Mouse (Mus musculus): Measurements from ENCODE around the gene Reg4.

Gene Reg4

GRCm38 (mm10) chr3:98221856-98222255, at the start of gene Reg4:
Reg4 (plus strand) TSS chr3:98222156.
- DNase-seq (ENCODE audit: low spot score) = no peak

- no peak for DNase-seq (ENCODE audit: low spot score)
These were observed 43.6 kb upstream of the Reg4 start for GRCm38 (mm10) chr3:98178340-98178739.

GRCm38 (mm10) chr3:98180805-98181204, 41.2 kb upstream of the Reg4 start:
- DNase-seq (ENCODE audit: low spot score) = peak; percentile 23

GRCm38 (mm10) chr3:98185163-98185714, 36.7 kb upstream of the Reg4 start:
- DNase-seq (ENCODE audit: low spot score) = no peak

GRCm38 (mm10) chr3:98187777-98188176, 34.2 kb upstream of the Reg4 start:
- no peak for DNase-seq (ENCODE audit: low spot score)

- DNase-seq (ENCODE audit: low spot score) = no peak
These were observed 24.0 kb upstream of the Reg4 start for GRCm38 (mm10) chr3:98197711-98198532.

- DNase-seq (ENCODE audit: low spot score) = no peak
These were observed 22.2 kb upstream of the Reg4 start for GRCm38 (mm10) chr3:98199747-98200146.

GRCm38 (mm10) chr3:98203282-98203681, 18.7 kb upstream of the Reg4 start:
- no peak for DNase-seq (ENCODE audit: low spot score)

- DNase-seq (ENCODE audit: low spot score) = no peak
These were observed 15.0 kb upstream of the Reg4 start for GRCm38 (mm10) chr3:98206977-98207376.

GRCm38 (mm10) chr3:98209161-98209560, 12.8 kb upstream of the Reg4 start:
- no peak for DNase-seq (ENCODE audit: low spot score)

- no peak for DNase-seq (ENCODE audit: low spot score)
These were observed 11.1 kb upstream of the Reg4 start for GRCm38 (mm10) chr3:98210860-98211259.

- no peak for DNase-seq (ENCODE audit: low spot score)
These were observed 10.5 kb upstream of the Reg4 start for GRCm38 (mm10) chr3:98211301-98212081.

GRCm38 (mm10) chr3:98216296-98216695, 5.7 kb upstream of the Reg4 start:
- DNase-seq (ENCODE audit: low spot score) = no peak

- no peak for DNase-seq (ENCODE audit: low spot score)
These were observed 1.3 kb downstream of the Reg4 start for GRCm38 (mm10) chr3:98223263-98223662.

- peak; percentile 53 for DNase-seq (ENCODE audit: low spot score)
These were observed 2.0 kb downstream of the Reg4 start for GRCm38 (mm10) chr3:98223783-98224580.

GRCm38 (mm10) chr3:98224975-98225374, 3.0 kb downstream of the Reg4 start:
- DNase-seq (ENCODE audit: low spot score) = no peak

- DNase-seq (ENCODE audit: low spot score) = no peak
These were observed 3.8 kb downstream of the Reg4 start for GRCm38 (mm10) chr3:98225746-98226145.

GRCm38 (mm10) chr3:98226988-98227610, 5.1 kb downstream of the Reg4 start:
- peak; percentile 77 for DNase-seq (ENCODE audit: low spot score)

GRCm38 (mm10) chr3:98227763-98228162, 5.8 kb downstream of the Reg4 start:
- DNase-seq (ENCODE audit: low spot score) = no peak

GRCm38 (mm10) chr3:98229943-98230342, 8.0 kb downstream of the Reg4 start:
- DNase-seq (ENCODE audit: low spot score) = no peak

- no peak for DNase-seq (ENCODE audit: low spot score)
These were observed 11.5 kb downstream of the Reg4 start for GRCm38 (mm10) chr3:98233504-98233903.

GRCm38 (mm10) chr3:98236266-98236665, 14.3 kb downstream of the Reg4 start:
- no peak for DNase-seq (ENCODE audit: low spot score)

Data from testis, postnatal 14 days (tissue).